Mouse (Mus musculus) embryonic facial prominence, embryonic 14.5 days (tissue): Measurements from ENCODE around the gene Mtx2. TPM values are rescaled to one million over a fixed set of nuclear protein-coding genes. Genes with fewer than 3 reads are reported as not detected.

Source experiments
- ATAC-seq: fragments of 200-750 bp; cut with Nextera tagmentation; 2 replicates; pipeline ENCODE4 v1.8.0; 2017; ENCODE audit warnings: low read depth, moderate number of reproducible peaks, moderate TSS enrichment
- DNase-seq: peaks from one replicate; pipeline ENCODE4 v3.0.0-alpha.2; 2015; ENCODE audit warnings: low spot score
- H3K27ac ChIP-seq: fragments of 300-500 bp; sonication (generic); replicated peaks from 2 replicates; pipeline ENCODE4 v1.5.1; 2014; ENCODE audit warnings: low read depth, mild to moderate bottlenecking, low read length, moderate library complexity
- H3K27me3 ChIP-seq: fragments of 300-500 bp; sonication (generic); replicated peaks from 2 replicates; pipeline ENCODE4 v1.6.1; 2014; ENCODE audit warnings: low read length; ENCODE audit not compliant: control insufficient read depth, insufficient read depth
- H3K36me3 ChIP-seq: fragments of 300-500 bp; sonication (generic); 2 replicates; pipeline ENCODE4 v1.6.1; 2014; ENCODE audit warnings: low read length, mixed read lengths; ENCODE audit not compliant: control insufficient read depth, insufficient read depth
- H3K4me1 ChIP-seq: fragments of 300-500 bp; sonication (generic); 2 replicates; pipeline ENCODE4 v1.6.1; 2014; ENCODE audit warnings: antibody characterized with exemption, low read length; ENCODE audit not compliant: control insufficient read depth, insufficient read depth
- H3K4me2 ChIP-seq: fragments of 300-500 bp; sonication (generic); 2 replicates; pipeline ENCODE4 v1.6.1; 2014; ENCODE audit warnings: low read depth, mild to moderate bottlenecking, low read length, moderate library complexity, mixed read lengths
- H3K4me3 ChIP-seq: fragments of 300-500 bp; sonication (generic); 2 replicates; pipeline ENCODE4 v1.5.1; 2014; ENCODE audit warnings: low read depth, mild to moderate bottlenecking, low read length
- H3K9ac ChIP-seq: fragments of 300-500 bp; sonication (generic); 2 replicates; pipeline ENCODE4 v1.6.1; 2014; ENCODE audit warnings: low read depth, mild to moderate bottlenecking, low read length, moderate library complexity, mixed read lengths
- H3K9me3 ChIP-seq: fragments of 300-500 bp; sonication (generic); 2 replicates; pipeline ENCODE4 v1.6.1; 2016; ENCODE audit warnings: low read length; ENCODE audit not compliant: control insufficient read depth
- WGBS: fragments of 180-500 bp; shearing (Covaris S2); extraction: QIAGEN DNeasy Blood & Tissue Kit; methylation state at CpG from one replicate; pipeline ENCODE4 v1.1.7; 2014; 5-methylcytosine and 5-hydroxymethylcytosine counted together
- polyA plus RNA-seq: library from polyadenylated mRNA; unstranded; fragments of >200 nt; fragmentation: Nextera tagmentation; extraction: Ambion mirVana; gene quantifications from 2 replicates; pipeline ENCODE4 v1.2.1, GENCODE M21; 2014

Gene Mtx2
- polyA plus RNA-seq, 1 experiment from 2014 or later = 121 TPM

- Histone ChIP-seq H3K9ac (no peak overlapping the region), H3K27me3 (no peaks in the 10 kb centered on the region), H3K36me3 (no peaks in the 10 kb centered on the region), H3K27ac (no peak overlapping the region), H3K4me3 (no peak overlapping the region), H3K4me1 (no peaks in the 10 kb centered on the region), H3K4me2 (no peak overlapping the region), H3K9me3 (no peaks in the 10 kb centered on the region)
- no peak for ATAC-seq
- peak; percentile 46 for DNase-seq
- WGBS = 26% methylated on average over 5 of the region's 5 CpGs
Measured at GRCm38 (mm10) chr2:74899973-74900372, 74.4 kb downstream of the Mtx2 start.

- ATAC-seq = no peak
- no peak for DNase-seq
- H3K4me1 ChIP-seq = peaks cover 2% of the 10 kb centered on the region
- H3K4me2 ChIP-seq = no peak overlapping the region
- H3K27me3 ChIP-seq = no peaks in the 10 kb centered on the region
- H3K9me3 ChIP-seq = no peaks in the 10 kb centered on the region
- H3K36me3 ChIP-seq = no peaks in the 10 kb centered on the region
- H3K4me3 ChIP-seq = no peak overlapping the region
- no peak overlapping the region for H3K9ac ChIP-seq
- H3K27ac ChIP-seq = no peak overlapping the region
- 32% methylated on average over 3 of the region's 3 CpGs for WGBS
Measured at GRCm38 (mm10) chr2:74901764-74902295, 76.2 kb downstream of the Mtx2 start.

DNA sequence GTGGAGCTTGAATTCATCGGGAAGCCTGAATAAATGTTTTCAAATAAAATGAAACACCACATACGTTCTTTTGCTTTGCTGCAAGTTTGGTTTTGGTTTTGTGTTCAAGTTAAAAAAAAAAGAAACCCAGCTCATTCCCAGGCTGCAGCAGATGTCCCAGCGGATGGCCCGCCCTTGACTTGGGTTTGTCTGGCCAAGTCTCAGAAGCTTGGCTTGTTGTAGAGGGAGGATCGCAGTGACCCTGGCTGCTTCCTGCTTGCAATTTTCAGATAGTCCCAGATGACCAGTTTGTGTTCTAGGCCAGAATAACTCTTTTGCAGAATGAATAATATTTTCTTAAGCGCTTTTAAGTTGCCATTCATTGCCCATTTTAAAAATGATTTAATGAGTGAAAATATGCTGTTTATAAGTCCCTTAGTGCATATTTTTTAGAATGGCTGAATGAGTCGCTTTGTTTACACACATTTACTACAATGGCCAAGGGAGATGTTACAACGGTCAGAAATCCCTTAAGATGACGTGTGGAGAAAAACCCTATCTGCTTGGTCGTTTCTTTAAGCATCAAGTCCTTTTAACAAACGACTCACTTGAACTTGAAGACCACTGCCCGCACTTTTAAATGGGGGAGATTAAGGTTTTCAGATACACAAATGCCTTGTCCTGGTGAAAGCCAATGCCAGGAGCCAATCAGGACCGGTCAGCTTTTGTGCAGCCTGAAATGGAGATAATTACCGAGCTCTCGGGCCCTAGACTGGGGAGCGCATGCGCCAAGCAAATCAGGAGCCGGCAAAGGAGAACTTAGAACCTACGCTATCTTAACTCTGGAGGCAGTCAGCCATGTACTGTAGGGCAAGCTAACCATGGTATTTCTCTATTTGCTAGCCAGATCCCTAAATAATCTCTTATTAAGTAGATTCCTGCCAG lies 82.0 kb downstream of the Mtx2 start:
- WGBS = 53% methylated on average over 19 of the region's 19 CpGs
- ATAC-seq = no peak
- peak overlapping the region; percentile 39 for H3K27ac ChIP-seq
- H3K27me3 ChIP-seq = no peaks in the 10 kb centered on the region
- no peak overlapping the region for H3K9ac ChIP-seq
- H3K4me1 ChIP-seq = peaks cover 13% of the 10 kb centered on the region
- DNase-seq = peak; percentile 82
- no peak overlapping the region for H3K4me3 ChIP-seq
- peak overlapping the region; percentile 20 for H3K4me2 ChIP-seq
- H3K36me3 ChIP-seq = no peaks in the 10 kb centered on the region
- no peaks in the 10 kb centered on the region for H3K9me3 ChIP-seq

DNA sequence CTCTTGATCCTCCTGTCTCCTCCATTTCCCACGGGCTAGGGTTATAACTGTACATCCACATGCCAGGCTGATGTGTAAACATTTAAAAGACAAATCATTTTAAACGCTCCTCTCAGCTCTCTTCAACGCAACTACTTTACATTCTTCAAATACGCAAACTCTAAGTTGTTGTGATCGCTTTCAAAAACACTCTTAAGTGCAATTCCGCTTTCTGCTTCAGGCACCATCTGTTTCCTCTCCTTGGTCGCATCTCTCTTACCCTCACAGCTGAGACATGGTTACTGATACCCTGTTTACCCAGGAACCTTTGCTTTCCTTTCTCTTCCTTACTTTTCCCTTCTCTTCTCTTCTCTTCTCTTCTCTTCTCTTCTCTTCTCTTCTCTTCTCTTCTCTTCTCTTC lies 86.4 kb downstream of the Mtx2 start:
- ATAC-seq (no peak), DNase-seq (no peak)
- Histone ChIP-seq H3K4me3 (no peak overlapping the region), H3K27me3 (no peaks in the 10 kb centered on the region; the same call in 1 of the 2 replicates), H3K36me3 (no peaks in the 10 kb centered on the region), H3K9me3 (no peaks in the 10 kb centered on the region), H3K4me1 (peaks cover 9% of the 10 kb centered on the region), H3K4me2 (no peak overlapping the region), H3K9ac (no peak overlapping the region), H3K27ac (no peak overlapping the region)
- 57% methylated on average over 7 of the region's 7 CpGs for WGBS

DNA sequence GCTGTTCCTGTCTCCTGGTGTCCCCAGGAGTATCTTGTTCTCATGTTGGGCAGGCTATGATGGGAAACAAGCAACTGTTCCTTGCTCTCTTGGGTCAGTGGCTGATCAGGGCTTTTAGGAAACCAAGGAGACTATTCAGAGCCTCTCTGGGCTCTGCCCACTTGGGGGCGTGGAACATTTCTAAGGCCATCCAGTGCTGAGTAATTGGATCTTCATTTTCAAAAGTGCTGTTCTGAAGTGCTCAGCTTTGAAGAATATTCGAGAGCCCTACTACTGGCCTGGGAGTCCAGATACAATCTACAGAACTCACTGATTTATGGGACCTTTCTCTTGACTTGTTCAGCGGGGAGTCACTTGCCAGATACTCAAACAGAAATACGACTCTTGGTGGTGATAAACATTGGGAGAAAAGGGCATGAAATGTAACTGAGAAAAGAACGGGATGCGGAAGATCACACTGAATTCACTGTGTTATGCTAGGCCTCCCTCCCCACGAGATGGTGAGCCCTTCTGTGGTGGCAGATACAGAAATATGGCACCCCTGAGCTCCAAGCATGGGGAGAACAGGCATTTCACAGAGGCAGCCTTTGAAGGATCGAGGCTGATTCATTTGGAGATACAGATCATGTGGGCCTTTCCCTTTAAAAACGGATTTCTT lies 92.4 kb downstream of the Mtx2 start:
- no peak for ATAC-seq
- WGBS = 59% methylated on average over 9 of the region's 9 CpGs
- H3K27me3 ChIP-seq = no peaks in the 10 kb centered on the region; the same call in 1 of the 2 replicates
- no peak overlapping the region for H3K27ac ChIP-seq
- no peaks in the 10 kb centered on the region for H3K9me3 ChIP-seq
- no peak overlapping the region for H3K4me3 ChIP-seq
- H3K36me3 ChIP-seq = no peaks in the 10 kb centered on the region
- no peak overlapping the region for H3K9ac ChIP-seq
- DNase-seq = no peak
- H3K4me2 ChIP-seq = no peak overlapping the region
- H3K4me1 ChIP-seq = no peaks in the 10 kb centered on the region

DNA sequence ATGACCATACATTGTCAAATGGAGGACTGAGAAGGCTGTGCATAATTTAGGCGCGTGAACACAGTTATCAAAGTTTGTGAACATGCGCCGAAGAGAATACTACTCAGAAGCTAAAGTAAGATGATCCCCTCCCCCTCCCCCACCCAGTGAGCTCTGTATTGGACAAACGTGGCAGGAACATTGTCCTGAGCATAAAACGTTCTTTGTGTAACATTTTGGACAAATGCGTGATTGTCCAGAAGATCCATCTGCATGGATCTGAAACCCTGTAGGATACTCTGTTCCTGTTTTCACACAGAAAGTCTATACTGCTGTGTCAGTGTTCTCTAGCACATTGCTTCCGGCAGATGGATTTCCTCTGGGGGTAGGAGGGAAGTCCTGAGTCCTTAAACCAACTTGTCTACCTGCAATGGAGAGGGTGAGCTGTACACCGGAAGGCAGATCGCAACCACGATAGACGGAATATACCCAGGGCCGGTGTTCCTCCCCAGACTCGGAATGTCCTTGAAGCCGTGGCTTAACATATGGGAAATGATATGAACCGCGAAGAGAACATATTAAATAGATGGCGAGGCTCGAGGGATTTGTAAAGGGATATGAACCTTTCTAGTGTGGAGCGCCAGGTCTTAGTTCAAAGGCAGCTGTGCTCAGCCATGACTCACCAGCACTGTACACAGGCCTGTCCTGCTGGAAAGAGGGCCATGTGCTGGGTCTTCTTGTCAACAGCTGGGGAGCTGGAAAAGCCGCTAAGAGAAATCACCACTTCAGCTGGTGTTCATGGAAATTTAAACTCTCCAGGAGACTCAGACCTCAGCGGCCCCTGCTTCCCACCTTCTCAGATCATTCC lies 100.6 kb downstream of the Mtx2 start:
- DNase-seq = peak; percentile 73
- H3K4me2 ChIP-seq = peak overlapping the region; percentile 8; the same call in 1 of the 2 replicates
- peak; percentile 81 for ATAC-seq

More for the DNA sequence above, 100.6 kb downstream of the Mtx2 start:
- Histone ChIP-seq H3K9ac (no peak overlapping the region), H3K9me3 (no peaks in the 10 kb centered on the region), H3K4me3 (no peak overlapping the region), H3K36me3 (no peaks in the 10 kb centered on the region), H3K27ac (no peak overlapping the region), H3K27me3 (no peaks in the 10 kb centered on the region; the same call in none of the 2 replicates), H3K4me1 (peaks cover 7% of the 10 kb centered on the region)
- WGBS = 64% methylated on average over 22 of the region's 22 CpGs
